In the genomic region with DNA sequence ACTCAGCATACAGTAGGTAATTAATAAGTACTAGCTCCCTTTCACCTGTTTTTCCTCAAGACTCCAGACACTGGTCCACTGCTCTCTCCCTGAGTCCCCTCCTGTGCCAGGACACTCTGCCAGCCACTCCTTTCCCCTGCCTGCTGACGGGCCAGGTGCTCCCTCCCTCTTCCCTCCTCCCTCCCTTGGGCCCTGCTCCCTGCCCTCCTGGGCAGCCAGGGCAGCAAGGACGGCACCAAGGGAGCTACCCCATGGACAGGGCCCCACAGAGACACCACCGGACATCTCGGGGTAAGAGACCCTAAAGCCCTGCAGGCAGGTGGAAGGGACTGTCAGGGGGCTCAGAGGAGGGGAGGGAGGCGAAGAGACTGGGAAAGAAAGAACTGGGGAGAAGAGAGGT, we compare ENCODE assay signal across 8 mouse cellular contexts. TPM values are rescaled to one million over a fixed set of nuclear protein-coding genes. Genes with fewer than 3 reads are reported as not detected.
A peak's percentile ranks its signal among the peaks of the same experiment; 100 is the strongest.
DNase-seq lines count a peak whose midpoint lies in the region; ATAC-seq lines count a peak whose summit lies in the region.

A gene (plus strand): TSS at position 154 of the 400 bp plus-strand sequence.

- H3K27me3 ChIP-seq in forebrain, embryonic 12.5 days: peaks cover 28% of the 10 kb centered on the region; the same call in 1 of the 2 replicates
- H3K27me3 ChIP-seq in midbrain, embryonic 12.5 days: peaks cover 34% of the 10 kb centered on the region

- no peak for DNase-seq in thymus, postnatal 0 days (ENCODE audit: low spot score)
- DNase-seq in thymus, postnatal 4 days: no peak
- peak; percentile 49 to 59 for DNase-seq in heart, postnatal 14 days
- DNase-seq in kidney, postnatal 36 days: peak; percentile 81 to 88
- DNase-seq in right cerebral cortex, postnatal 25 days: no peak
- no peak for DNase-seq in layer of hippocampus, adult 8-10 months (ENCODE audit: low spot score in 2 of 2)

- no peak for ATAC-seq in forebrain, embryonic 12.5 days (ENCODE audit: low FRiP score)
- ATAC-seq in midbrain, embryonic 12.5 days (ENCODE audit: low FRiP score, low read depth): 0 out of 2 replicates have a peak, but pooled peaks have one; percentile 5

- H3K4me1 ChIP-seq in forebrain, embryonic 12.5 days: peaks cover 28% of the 10 kb centered on the region
- H3K4me1 ChIP-seq in midbrain, embryonic 12.5 days: peaks cover 29% of the 10 kb centered on the region

- peak within 1 kb of the TSS; percentile 20 for H3K4me3 ChIP-seq in forebrain, embryonic 12.5 days (replicated peaks)
- peak within 1 kb of the TSS; percentile 10; the same call in 1 of the 2 replicates for H3K4me3 ChIP-seq in midbrain, embryonic 12.5 days

- H3K4me2 ChIP-seq in forebrain, embryonic 12.5 days: peak within 1 kb of the TSS; percentile 51
- H3K4me2 ChIP-seq in midbrain, embryonic 12.5 days (replicated peaks): peak within 1 kb of the TSS; percentile 45

- no peaks in the 10 kb centered on the region for H3K36me3 ChIP-seq in forebrain, embryonic 12.5 days (replicated peaks)
- no peaks in the 10 kb centered on the region for H3K36me3 ChIP-seq in midbrain, embryonic 12.5 days

- 11% methylated on average over 5 of the region's 5 CpGs for WGBS in forebrain, embryonic 12.5 days
- WGBS in midbrain, embryonic 12.5 days: 15% methylated on average over 5 of the region's 5 CpGs

- no peaks in the 10 kb centered on the region for H3K9me3 ChIP-seq in forebrain, embryonic 12.5 days
- no peaks in the 10 kb centered on the region for H3K9me3 ChIP-seq in midbrain, embryonic 12.5 days

- peak within 1 kb of the TSS; percentile 38 for H3K9ac ChIP-seq in forebrain, embryonic 12.5 days
- H3K9ac ChIP-seq in midbrain, embryonic 12.5 days (replicated peaks): no peak within 1 kb of the TSS; the same call in 1 of the 2 replicates

- intact Hi-C loops in heart, postnatal 14 days (cut with DNase I): no loop called here

- peak within 1 kb of the TSS; percentile 9; the same call in 1 of the 2 replicates for H3K27ac ChIP-seq in forebrain, embryonic 12.5 days
- H3K27ac ChIP-seq in midbrain, embryonic 12.5 days (replicated peaks): no peak within 1 kb of the TSS

RNA-seq across cellular contexts. Expression of the gene that starts here (rescaled TPM):
- 170 and 185 TPM in 2 replicates for polyA plus RNA-seq in thymus, postnatal 0 days (2015; fragmentation: Nextera tagmentation; extraction: Ambion mirVana)
- 1.3 and 2.0 TPM in 2 replicates for polyA plus RNA-seq in forebrain, embryonic 12.5 days (2016; fragmentation: Nextera tagmentation; extraction: Ambion mirVana)
- 10 to 100 TPM; 29.6 to 33.1 TPM for total RNA-seq in heart, postnatal 14 days (2021)
- polyA plus RNA-seq in midbrain, embryonic 12.5 days (2016; fragmentation: Nextera tagmentation; extraction: Ambion mirVana): 0.18 and 0.28 TPM in 2 replicates
- 1 to 10 TPM; 1.2 to 2.8 (median 2.1) TPM for total RNA-seq in layer of hippocampus, adult 8-10 months (2022)

Comparison
In these comparisons a context has a peak if more than half of its experiments do, and no peak if none do; other contexts are left out.
1. RNA of the gene that starts here (total RNA-seq): 29.6 to 33.1 TPM in heart, postnatal 14 days; 1.2 to 2.8 TPM in layer of hippocampus, adult 8-10 months; every median in the first group is over 4 times any median in the second.
2. RNA of the gene that starts here (polyA plus RNA-seq): 170 to 185 TPM in thymus, postnatal 0 days; 1.3 to 2.0 TPM in forebrain, embryonic 12.5 days and 0.18 to 0.28 TPM in midbrain, embryonic 12.5 days; every median in the first group is over 10 times any median in the second.
3. Peak in ATAC-seq, H3K4me3 ChIP-seq and H3K4me2 ChIP-seq in midbrain, embryonic 12.5 days; RNA of the gene not detected or under 1 TPM.
4. DNase-seq: peak in heart, postnatal 14 days (2 of 2) and kidney, postnatal 36 days (2 of 2); none in thymus, postnatal 0 days (single experiment), thymus, postnatal 4 days (single experiment), right cerebral cortex, postnatal 25 days (single experiment) and layer of hippocampus, adult 8-10 months (0 of 2).